Mouse (Mus musculus): ENCODE measurements around the gene Pip5k1a. TPM values are rescaled to one million over a fixed set of nuclear protein-coding genes. Genes with fewer than 3 reads are reported as not detected.
"Not testable (repeated sequence)": the region's sequence is repeated elsewhere in the genome, so short reads cannot be mapped to it uniquely, and the experiment has no call there.

Pip5k1a gene
- polyA plus RNA-seq, 1 experiment from 2014 or later, result 8.5 TPM

DNA sequence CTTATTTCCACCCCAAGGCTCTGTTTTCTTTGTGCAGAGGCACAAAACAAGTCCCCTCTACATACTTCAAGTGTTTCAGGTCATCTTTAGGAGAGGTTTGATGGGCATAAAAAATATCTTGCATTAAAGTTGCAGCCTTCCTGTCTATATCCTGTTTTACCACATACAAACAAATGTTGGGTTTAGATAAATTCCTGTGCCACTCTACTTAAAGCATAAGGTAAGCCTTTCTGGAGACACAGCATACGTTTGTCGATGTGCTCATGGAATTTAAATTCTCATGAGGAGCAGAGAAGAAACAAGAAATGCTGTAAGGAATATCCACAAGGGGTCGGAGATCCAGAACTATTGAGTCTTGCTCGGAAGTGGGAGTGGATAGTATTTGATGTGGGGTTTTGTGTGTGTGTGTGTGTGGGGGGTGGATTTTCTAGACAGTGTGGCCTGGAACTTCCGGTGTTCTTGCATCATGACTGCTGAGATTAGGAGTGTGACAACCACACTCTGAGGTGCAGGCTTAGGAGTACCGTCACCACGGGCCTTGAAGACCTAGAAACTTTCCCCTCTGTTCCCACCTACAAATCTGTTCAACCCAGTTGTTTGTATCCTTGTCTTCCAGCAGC, 28.8 kb upstream of the Pip5k1a start:
- Histone ChIP-seq H3K27me3 (no peaks in the 10 kb centered on the region), H3K4me2 (peak overlapping the region; percentile 78), H3K36me3 (replicated peaks) (peaks cover 28% of the 10 kb centered on the region), H3K4me3 (replicated peaks) (peak overlapping the region; percentile 56), H3K27ac (replicated peaks) (peak overlapping the region; percentile 64), H3K9ac (peak overlapping the region; percentile 47; the same call in 1 of the 2 replicates), H3K4me1 (replicated peaks) (peaks cover 42% of the 10 kb centered on the region), H3K9me3 (replicated peaks) (no peaks in the 10 kb centered on the region)
- 27% methylated on average over 7 of the region's 7 CpGs for WGBS (ENCODE audit: insufficient replicate concordance)
- no peak for ATAC-seq (ENCODE audit: insufficient read depth)

DNA sequence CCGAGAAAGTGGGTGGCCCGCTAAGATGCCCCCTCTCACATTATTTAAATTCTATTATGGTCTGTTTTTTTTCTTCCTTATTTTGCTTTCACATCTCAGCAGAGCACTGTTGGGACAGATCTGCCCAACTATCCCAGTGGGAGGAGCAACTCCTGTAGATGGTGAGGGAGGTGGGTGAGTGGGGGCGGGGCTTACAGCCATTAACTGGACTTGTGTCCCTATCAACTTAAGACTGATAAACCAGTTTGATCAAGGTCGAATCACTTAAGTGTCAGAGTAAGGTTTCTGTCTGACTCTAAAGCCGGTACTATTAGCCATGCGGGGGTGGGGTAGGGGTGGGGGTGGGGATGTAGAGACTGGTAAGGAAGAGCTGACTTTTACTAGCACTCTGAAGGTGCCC, 28.3 kb upstream of the Pip5k1a start:
- peak overlapping the region; percentile 56 for H3K4me3 ChIP-seq (replicated peaks)
- H3K4me2 ChIP-seq, result peak overlapping the region; percentile 78
- 5% methylated on average over 6 of the region's 6 CpGs for WGBS (ENCODE audit: insufficient replicate concordance)
- H3K27ac ChIP-seq (replicated peaks), result peak overlapping the region; percentile 64
- no peaks in the 10 kb centered on the region for H3K9me3 ChIP-seq (replicated peaks)
- peak overlapping the region; percentile 47; the same call in 1 of the 2 replicates for H3K9ac ChIP-seq
- ATAC-seq (ENCODE audit: insufficient read depth), result peak; percentile 40
- H3K4me1 ChIP-seq (replicated peaks), result peaks cover 37% of the 10 kb centered on the region
- no peaks in the 10 kb centered on the region for H3K27me3 ChIP-seq
- peaks cover 24% of the 10 kb centered on the region for H3K36me3 ChIP-seq (replicated peaks)

DNA sequence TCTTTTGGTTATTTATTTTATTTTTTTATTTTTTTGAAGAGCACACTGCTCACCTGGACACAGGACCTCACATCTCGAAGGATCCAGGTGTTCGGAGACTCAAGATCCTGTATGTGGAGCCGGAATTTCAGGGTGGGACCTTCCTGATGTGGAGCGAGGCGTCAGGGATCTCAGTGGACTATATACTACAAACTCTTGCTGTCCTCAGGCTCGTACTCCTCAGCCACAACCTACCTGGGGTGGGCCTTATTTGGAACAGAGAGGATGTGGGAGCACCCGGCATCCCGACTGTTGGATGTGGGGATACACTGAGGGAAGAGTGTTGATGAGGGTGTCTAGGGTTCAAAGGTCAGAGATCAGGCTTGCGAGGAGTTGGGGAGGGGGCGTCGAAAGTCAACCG, 27.4 kb upstream of the Pip5k1a start:
- WGBS (ENCODE audit: insufficient replicate concordance), result no CpG with 5 or more reads among the region's 12 CpGs
- H3K27me3 ChIP-seq; H3K27ac ChIP-seq (replicated peaks); H3K9me3 ChIP-seq (replicated peaks); H3K9ac ChIP-seq; H3K4me2 ChIP-seq: not testable (repeated sequence)
- peak overlapping the region; percentile 71 for H3K4me3 ChIP-seq (replicated peaks)
- peaks cover 31% of the 10 kb centered on the region for H3K4me1 ChIP-seq (replicated peaks)
- peaks cover 26% of the 10 kb centered on the region for H3K36me3 ChIP-seq (replicated peaks)
- peak; percentile 60 for ATAC-seq (ENCODE audit: insufficient read depth)

DNA sequence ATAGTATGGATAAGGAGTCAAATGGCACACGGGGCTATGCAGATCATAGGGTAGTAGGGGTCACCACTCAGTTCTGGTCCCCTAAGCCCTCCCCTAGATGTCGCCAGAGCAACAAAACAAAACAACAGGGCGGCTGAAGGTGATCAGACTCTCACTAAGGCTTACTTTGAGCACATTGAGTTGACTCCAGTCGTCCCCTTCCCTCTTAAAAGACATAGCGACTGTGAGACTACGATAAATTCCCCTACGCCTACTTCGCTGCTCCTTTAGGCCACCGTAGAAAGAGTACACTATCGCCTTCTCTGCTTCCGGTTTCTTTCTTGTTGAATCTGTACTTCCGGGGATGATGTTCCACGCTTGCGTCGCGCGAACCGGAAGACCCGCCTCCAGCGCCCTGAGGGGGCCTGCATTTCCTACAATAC, 27.0 kb upstream of the Pip5k1a start, which contains the start of the genes Scnm1 and Lysmd1:
Gene Scnm1 (minus strand): TSS at position 332 of the 422 bp plus-strand sequence.
Gene Lysmd1 (plus strand): TSS at position 409 of the 422 bp plus-strand sequence.
- peak within 1 kb of the TSS; percentile 63 for H3K9ac ChIP-seq
- H3K4me1 ChIP-seq (replicated peaks), result peaks cover 31% of the 10 kb centered on the region
- no peaks in the 10 kb centered on the region for H3K27me3 ChIP-seq
- under 1% methylated on average over 20 of the region's 20 CpGs for WGBS (ENCODE audit: insufficient replicate concordance)
- ATAC-seq (ENCODE audit: insufficient read depth), result peak; percentile 89
- peak within 1 kb of the TSS; percentile 71 for H3K4me3 ChIP-seq (replicated peaks)
- peak within 1 kb of the TSS; percentile 87 for H3K4me2 ChIP-seq
- H3K36me3 ChIP-seq (replicated peaks), result peaks cover 29% of the 10 kb centered on the region
- no peaks in the 10 kb centered on the region for H3K9me3 ChIP-seq (replicated peaks)
- peak within 1 kb of the TSS; percentile 86 for H3K27ac ChIP-seq (replicated peaks)

DNA sequence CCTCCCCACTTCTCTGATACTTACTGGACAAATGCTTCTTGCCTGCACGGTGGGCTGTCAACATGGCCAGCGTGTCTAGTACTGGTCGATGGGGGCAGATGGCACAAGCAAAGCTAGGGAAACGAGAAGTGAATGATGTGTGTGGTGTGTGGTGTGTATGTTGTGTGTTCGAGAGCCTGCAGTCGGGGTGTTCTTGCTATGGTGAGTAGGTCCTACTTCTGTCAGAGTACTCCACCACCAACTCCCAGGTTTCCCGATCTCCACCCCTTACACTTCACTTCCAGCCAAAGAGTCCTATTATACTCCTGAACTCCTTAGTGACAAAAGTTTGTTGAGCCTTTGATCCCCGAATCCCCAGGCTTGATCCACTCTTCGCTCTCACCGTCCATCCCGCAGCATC, 26.4 kb upstream of the Pip5k1a start:
- ATAC-seq (ENCODE audit: insufficient read depth), result no peak
- H3K4me2 ChIP-seq, result peak overlapping the region; percentile 87
- H3K27me3 ChIP-seq, result no peaks in the 10 kb centered on the region
- H3K9ac ChIP-seq, result peak overlapping the region; percentile 63
- H3K4me1 ChIP-seq (replicated peaks), result peaks cover 31% of the 10 kb centered on the region
- H3K9me3 ChIP-seq (replicated peaks), result no peaks in the 10 kb centered on the region
- H3K36me3 ChIP-seq (replicated peaks), result peaks cover 28% of the 10 kb centered on the region
- peak overlapping the region; percentile 86 for H3K27ac ChIP-seq (replicated peaks)
- H3K4me3 ChIP-seq (replicated peaks), result peak overlapping the region; percentile 71
- 51% methylated on average over 11 of the region's 11 CpGs for WGBS (ENCODE audit: insufficient replicate concordance)

DNA sequence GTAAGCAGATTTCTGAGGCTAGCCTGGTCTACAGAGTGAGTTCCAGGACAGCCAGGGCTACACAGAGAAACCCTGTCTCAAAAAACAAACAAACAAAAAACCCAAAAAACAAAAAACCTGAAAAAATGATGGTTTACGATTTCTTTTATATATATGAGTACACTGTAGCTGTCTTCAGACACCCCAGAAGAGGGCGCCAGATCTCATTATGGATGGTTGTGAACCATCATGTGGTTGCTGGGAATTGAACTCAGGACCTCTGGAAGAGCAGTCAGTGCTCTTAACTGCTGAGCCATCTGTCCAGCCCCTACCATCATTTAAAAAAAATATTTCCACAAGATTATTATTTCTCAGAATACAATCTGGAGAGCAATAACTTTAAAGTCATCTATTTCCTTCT, 25.7 kb upstream of the Pip5k1a start:
- not testable (repeated sequence) for H3K9me3 ChIP-seq (replicated peaks); H3K27me3 ChIP-seq; H3K4me2 ChIP-seq; H3K27ac ChIP-seq (replicated peaks); H3K9ac ChIP-seq; ATAC-seq (ENCODE audit: insufficient read depth)
- Histone ChIP-seq H3K36me3 (replicated peaks) (peaks cover 24% of the 10 kb centered on the region), H3K4me1 (replicated peaks) (peaks cover 31% of the 10 kb centered on the region), H3K4me3 (replicated peaks) (peak overlapping the region; percentile 71)
- WGBS (ENCODE audit: insufficient replicate concordance), result 66% methylated on average over 2 of the region's 2 CpGs

DNA sequence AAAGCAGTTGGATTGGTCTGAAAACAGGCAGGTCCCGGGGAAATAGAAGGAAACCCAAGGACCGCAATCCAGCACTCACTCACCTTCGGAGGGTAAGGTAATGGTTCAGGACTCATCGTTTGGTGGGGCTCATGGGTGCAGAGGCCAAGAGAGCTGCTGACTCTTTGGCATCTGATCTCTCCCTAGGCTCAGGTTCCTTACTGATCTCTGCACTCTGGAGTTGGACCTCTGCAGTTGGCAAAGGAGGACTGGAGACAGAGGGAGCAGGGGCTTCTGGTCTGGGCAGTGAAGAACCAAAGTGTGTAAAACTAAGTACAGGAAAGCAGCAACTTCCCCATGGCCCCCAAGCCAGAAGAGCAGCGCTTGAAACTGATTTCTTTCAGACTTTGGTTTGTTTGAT, 23.4 kb upstream of the Pip5k1a start:
- Histone ChIP-seq H3K27me3 (no peaks in the 10 kb centered on the region), H3K4me1 (replicated peaks) (peaks cover 14% of the 10 kb centered on the region), H3K4me3 (replicated peaks) (no peak overlapping the region), H3K9ac (no peak overlapping the region), H3K27ac (replicated peaks) (no peak overlapping the region), H3K9me3 (replicated peaks) (no peaks in the 10 kb centered on the region), H3K4me2 (no peak overlapping the region), H3K36me3 (replicated peaks) (peaks cover 24% of the 10 kb centered on the region)
- WGBS (ENCODE audit: insufficient replicate concordance), result 78% methylated on average over 5 of the region's 5 CpGs
- ATAC-seq (ENCODE audit: insufficient read depth), result no peak

DNA sequence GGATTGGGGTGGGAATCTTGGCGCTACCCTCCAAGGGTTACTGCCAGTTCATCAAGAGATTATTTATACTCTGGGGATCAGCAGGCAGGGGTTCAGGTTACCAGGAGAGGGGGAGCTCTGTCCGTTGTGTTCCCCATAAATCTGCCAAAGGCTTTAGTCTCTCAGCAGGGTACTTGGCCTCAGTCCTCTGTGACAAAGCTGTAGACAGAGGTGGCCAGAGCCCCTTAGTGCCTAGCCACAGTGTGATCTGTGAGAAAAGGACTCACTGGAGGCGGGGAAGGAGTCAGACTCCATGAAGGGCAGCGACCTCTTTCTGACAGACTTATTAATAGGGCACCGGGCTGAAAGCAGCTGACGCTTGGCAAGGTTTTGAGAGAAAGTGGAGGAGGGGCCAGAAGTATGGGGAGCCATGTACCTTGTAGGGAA, 22.5 kb upstream of the Pip5k1a start:
- H3K27me3 ChIP-seq, result no peaks in the 10 kb centered on the region
- H3K9me3 ChIP-seq (replicated peaks), result no peaks in the 10 kb centered on the region
- peaks cover 14% of the 10 kb centered on the region for H3K4me1 ChIP-seq (replicated peaks)
- H3K4me3 ChIP-seq (replicated peaks), result no peak overlapping the region
- 80% methylated on average over 6 of the region's 6 CpGs for WGBS (ENCODE audit: insufficient replicate concordance)
- H3K27ac ChIP-seq (replicated peaks), result no peak overlapping the region
- H3K36me3 ChIP-seq (replicated peaks), result peaks cover 24% of the 10 kb centered on the region
- no peak overlapping the region for H3K9ac ChIP-seq
- ATAC-seq (ENCODE audit: insufficient read depth), result no peak
- no peak overlapping the region for H3K4me2 ChIP-seq

DNA sequence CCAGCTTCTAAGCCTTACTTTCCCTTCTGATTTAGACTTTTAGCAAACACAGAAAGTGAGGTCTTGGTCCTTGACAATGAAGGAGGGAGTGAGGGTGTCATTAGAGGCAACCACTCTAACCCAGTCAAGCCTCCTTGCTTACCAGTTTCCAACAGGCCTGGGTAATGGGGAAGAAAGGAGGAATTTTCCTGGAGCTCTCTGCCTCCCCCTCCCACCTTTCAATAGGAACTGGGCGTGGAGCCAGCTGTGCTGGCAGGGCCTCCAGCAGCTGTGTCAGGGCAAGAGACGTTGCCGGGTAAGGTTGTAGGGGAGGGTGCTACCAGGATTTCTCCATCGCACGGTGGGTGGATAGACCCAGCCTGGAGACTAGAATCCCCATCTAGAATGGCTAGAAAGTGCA, 18.2 kb upstream of the Pip5k1a start:
- ATAC-seq (ENCODE audit: insufficient read depth), result no peak
- WGBS (ENCODE audit: insufficient replicate concordance), result 53% methylated on average over 5 of the region's 5 CpGs
- peaks cover 39% of the 10 kb centered on the region for H3K36me3 ChIP-seq (replicated peaks)

DNA sequence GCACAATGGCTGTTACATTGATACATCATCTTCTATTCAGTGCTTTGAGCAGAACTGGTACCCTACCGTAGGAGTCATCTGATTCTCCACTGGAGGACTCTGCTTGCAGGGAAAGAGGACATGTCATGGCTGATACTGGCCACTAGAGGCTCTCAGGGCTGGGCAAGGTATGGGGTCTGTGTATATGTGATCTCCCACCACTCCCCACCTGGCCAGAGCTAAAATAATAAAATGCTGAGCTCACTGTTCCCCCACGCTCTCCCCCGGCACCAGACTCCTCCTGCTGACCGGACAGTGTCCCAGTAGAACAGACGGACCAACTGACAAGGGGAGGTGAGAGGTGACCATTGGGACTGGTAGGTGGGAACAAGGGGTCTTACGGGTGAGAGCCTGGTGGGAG, 17.5 kb upstream of the Pip5k1a start, which contains the start of gene Tmod4:
Gene Tmod4 (plus strand): TSS at position 231 of the 400 bp plus-strand sequence.
- ATAC-seq (ENCODE audit: insufficient read depth), result no peak
- no peaks in the 10 kb centered on the region for H3K27me3 ChIP-seq
- H3K9me3 ChIP-seq (replicated peaks), result no peaks in the 10 kb centered on the region
- peaks cover 7% of the 10 kb centered on the region; the same call in 1 of the 2 replicates for H3K4me1 ChIP-seq (replicated peaks)
- no peak within 1 kb of the TSS for H3K9ac ChIP-seq
- peaks cover 39% of the 10 kb centered on the region for H3K36me3 ChIP-seq (replicated peaks)
- no peak within 1 kb of the TSS for H3K4me2 ChIP-seq
- H3K4me3 ChIP-seq (replicated peaks), result no peak within 1 kb of the TSS
- WGBS (ENCODE audit: insufficient replicate concordance), result 52% methylated on average over 6 of the region's 6 CpGs
- no peak within 1 kb of the TSS; the same call in 1 of the 2 replicates for H3K27ac ChIP-seq (replicated peaks)

More for the DNA sequence above, 18.2 kb upstream of the Pip5k1a start:
- no peaks in the 10 kb centered on the region for H3K27me3 ChIP-seq
- no peak overlapping the region; the same call in 1 of the 2 replicates for H3K27ac ChIP-seq (replicated peaks)
- H3K4me2 ChIP-seq, result no peak overlapping the region
- no peaks in the 10 kb centered on the region for H3K9me3 ChIP-seq (replicated peaks)
- peaks cover 7% of the 10 kb centered on the region; the same call in 1 of the 2 replicates for H3K4me1 ChIP-seq (replicated peaks)
- no peak overlapping the region for H3K4me3 ChIP-seq (replicated peaks)
- H3K9ac ChIP-seq, result no peak overlapping the region

DNA sequence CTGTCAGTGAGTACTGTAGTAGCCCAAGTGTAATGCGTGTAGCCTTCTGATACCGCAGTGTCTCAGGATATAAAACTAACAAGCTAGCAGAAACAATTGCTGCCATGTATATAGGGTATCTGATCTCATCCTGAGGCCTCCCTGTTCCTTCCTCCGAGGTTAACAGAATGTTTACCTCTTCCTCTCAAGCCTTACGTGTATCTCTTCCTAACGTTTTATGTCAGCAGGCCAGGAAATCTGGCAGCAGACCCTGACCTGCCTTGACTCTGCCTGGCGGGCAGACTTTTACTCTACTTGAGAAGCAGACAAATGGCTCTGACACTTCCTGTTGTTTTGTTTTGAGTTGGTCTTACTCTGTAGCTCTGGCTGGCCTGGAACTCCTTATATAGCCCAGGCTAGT, 14.8 kb upstream of the Pip5k1a start:
- Histone ChIP-seq H3K4me3 (replicated peaks) (no peak overlapping the region), H3K27ac (replicated peaks) (no peak overlapping the region), H3K9ac (no peak overlapping the region), H3K36me3 (replicated peaks) (peaks cover 46% of the 10 kb centered on the region), H3K4me2 (no peak overlapping the region), H3K9me3 (replicated peaks) (no peaks in the 10 kb centered on the region), H3K4me1 (replicated peaks) (peaks cover 7% of the 10 kb centered on the region; the same call in 1 of the 2 replicates), H3K27me3 (no peaks in the 10 kb centered on the region)
- 49% methylated on average over 6 of the region's 6 CpGs for WGBS (ENCODE audit: insufficient replicate concordance)
- peak; percentile 44; the same call in 1 of the 2 replicates for ATAC-seq (ENCODE audit: insufficient read depth)
